Mouse (Mus musculus) myocyte (in vitro differentiated cells): Measurements from ENCODE around the gene Cdc14a.

Experiments used
- CEBPB ChIP-seq: IDR thresholded peaks from 2 replicates; pipeline ENCODE4 v1.6.1; 2011; ENCODE audit warnings: mild to moderate bottlenecking, moderate library complexity; ENCODE audit not compliant: poor library complexity, insufficient read depth, severe bottlenecking
- E2F4 ChIP-seq: IDR thresholded peaks from one replicate; pipeline ENCODE4 v1.6.1; 2011; ENCODE audit warnings: mild to moderate bottlenecking, control low read depth, moderate library complexity; ENCODE audit not compliant: insufficient read depth
- MAX ChIP-seq: IDR thresholded peaks from one replicate; pipeline ENCODE4 v1.6.1; 2011; ENCODE audit warnings: low read depth, mild to moderate bottlenecking, control low read depth
- MYOD1 ChIP-seq, 3 experiments: IDR thresholded peaks; one replicate each; pipeline ENCODE4 v1.6.1; 2011; ENCODE audit warnings: control low read depth in 2 of 3, low read depth in 2 of 3, mild to moderate bottlenecking in 2 of 3, moderate library complexity in 1 of 3; ENCODE audit not compliant: insufficient read length in 2 of 3, control insufficient read depth in 1 of 3
- POLR2A ChIP-seq: IDR thresholded peaks from one replicate; pipeline ENCODE4 v1.6.1; 2011; ENCODE audit warnings: low read depth, mild to moderate bottlenecking, control low read depth, moderate library complexity; ENCODE audit not compliant: insufficient read length
- POLR2AphosphoS2 ChIP-seq: IDR thresholded peaks from one replicate; pipeline ENCODE4 v1.6.1; 2011; ENCODE audit warnings: low read depth, control low read depth; ENCODE audit not compliant: insufficient read length
- SRF ChIP-seq: IDR thresholded peaks from one replicate; pipeline ENCODE4 v1.6.1; 2011; ENCODE audit warnings: low read depth; ENCODE audit not compliant: control insufficient read depth, insufficient read length
- TCF12 ChIP-seq: IDR thresholded peaks from one replicate; pipeline ENCODE4 v1.6.1; 2011; ENCODE audit warnings: mild to moderate bottlenecking, control low read depth; ENCODE audit not compliant: poor library complexity, insufficient read depth, severe bottlenecking
- TCF3 ChIP-seq: IDR thresholded peaks from one replicate; pipeline ENCODE4 v1.6.1; 2011; ENCODE audit warnings: low read depth, control low read depth; ENCODE audit not compliant: insufficient read length
- USF1 ChIP-seq: IDR thresholded peaks from one replicate; pipeline ENCODE4 v1.6.1; 2011; ENCODE audit warnings: low read depth, mild to moderate bottlenecking, control low read depth, moderate library complexity

DNA sequence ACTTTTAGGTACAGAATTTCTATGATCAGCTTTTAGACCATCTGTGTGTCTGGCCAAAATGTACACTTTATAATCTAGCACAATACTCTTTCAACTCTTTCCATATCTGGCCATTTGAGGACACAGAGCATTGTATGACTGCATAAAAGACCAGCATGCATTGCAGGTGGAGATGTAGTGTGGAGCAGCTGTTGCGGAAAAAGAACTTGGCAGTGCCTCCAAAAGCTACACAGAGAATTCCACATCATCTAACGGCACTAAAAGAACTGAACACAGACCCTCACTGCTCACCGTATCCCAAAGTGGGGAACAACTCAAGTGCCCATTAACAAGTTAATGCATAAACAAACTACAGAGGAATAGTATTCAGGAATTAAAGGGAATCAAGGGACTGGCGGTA is 112.0 kb downstream of the Cdc14a start:
- TF ChIP-seq POLR2A = no peak
- no peak for TF ChIP-seq MAX
- no peak for TF ChIP-seq SRF
- no peak for TF ChIP-seq CEBPB
- TF ChIP-seq E2F4 = no peak
- no peak for TF ChIP-seq MYOD1 (IDR thresholded peaks at IDR 0.05; ENCODE audit: control insufficient read depth in 1 of 3, insufficient read length in 2 of 3, low read depth in 2 of 3)
- no peak for TF ChIP-seq TCF3
- TF ChIP-seq TCF12 = no peak
- TF ChIP-seq POLR2AphosphoS2 = no peak
- no peak for TF ChIP-seq USF1
